Mouse (Mus musculus) ES-CJ7 (cell line): ENCODE results near the gene Nptxr.

Experiments used
- DNase-seq: peaks from one replicate; pipeline ENCODE4 v3.0.0; 2011; ENCODE audit warnings: low read depth, low spot score

Nptxr gene

GRCm38 (mm10) chr15:79804352-79805071, at the start of gene Nptxr:
Gene Nptxr, minus strand, starts transcription at chr15:79804766.
- no peak for DNase-seq

GRCm38 (mm10) chr15:79850143-79850542, 45.6 kb upstream of the Nptxr start:
- no peak for DNase-seq

- peak; percentile 92 for DNase-seq
These were observed 42.5 kb upstream of the Nptxr start for GRCm38 (mm10) chr15:79847100-79847499.

GRCm38 (mm10) chr15:79845986-79846385, 41.4 kb upstream of the Nptxr start:
- DNase-seq = no peak

- no peak for DNase-seq
These were observed 38.4 kb upstream of the Nptxr start for GRCm38 (mm10) chr15:79842985-79843384.

- DNase-seq = no peak
These were observed 35.7 kb upstream of the Nptxr start for GRCm38 (mm10) chr15:79840281-79840680.

GRCm38 (mm10) chr15:79834881-79835260, 30.3 kb upstream of the Nptxr start:
- no peak for DNase-seq

- peak; percentile 94 for DNase-seq
These were observed 29.7 kb upstream of the Nptxr start, which contains the start of the genes Npcd and Cbx6 for GRCm38 (mm10) chr15:79834130-79834880. Gene Npcd, minus strand, starts transcription at chr15:79834237. Gene Cbx6, minus strand, starts transcription at chr15:79834688.

- DNase-seq = peak; percentile 25
These were observed 28.9 kb upstream of the Nptxr start for GRCm38 (mm10) chr15:79833251-79834050.

GRCm38 (mm10) chr15:79832064-79832900, 27.7 kb upstream of the Nptxr start:
- peak; percentile 85 for DNase-seq

- DNase-seq = peak; percentile 84
These were observed 25.8 kb upstream of the Nptxr start for GRCm38 (mm10) chr15:79830388-79830787.

- DNase-seq = no peak
These were observed 24.9 kb upstream of the Nptxr start for GRCm38 (mm10) chr15:79829431-79829830.

- DNase-seq = peak; percentile 62
These were observed 23.9 kb upstream of the Nptxr start for GRCm38 (mm10) chr15:79828366-79829035.

GRCm38 (mm10) chr15:79827778-79828210, 23.2 kb upstream of the Nptxr start:
- DNase-seq = no peak

- no peak for DNase-seq
These were observed 22.7 kb upstream of the Nptxr start for GRCm38 (mm10) chr15:79827061-79827777.

GRCm38 (mm10) chr15:79826221-79826935, 21.8 kb upstream of the Nptxr start:
- DNase-seq = no peak

- peak; percentile 88 for DNase-seq
These were observed 20.7 kb upstream of the Nptxr start for GRCm38 (mm10) chr15:79825146-79825825.

- peak; percentile 60 for DNase-seq
These were observed 19.2 kb upstream of the Nptxr start for GRCm38 (mm10) chr15:79823588-79824280.
